Mouse (Mus musculus): Measurements from ENCODE around the gene Olfr1413. TPM values are rescaled to one million over a fixed set of nuclear protein-coding genes. Genes with fewer than 3 reads are reported as not detected.

The Olfr1413 gene
- polyA plus RNA-seq (2021; fragmentation: Nextera tagmentation), result not detected in 2 replicates
- long read RNA-seq, experiment 1, result 0 reads
- long read RNA-seq, experiment 2, result 0 reads

GRCm38 (mm10) chr1:92571022-92571421 is at the start of gene Olfr1413:
TSS of gene Olfr1413 (plus strand) at chr1:92571322.

DNA sequence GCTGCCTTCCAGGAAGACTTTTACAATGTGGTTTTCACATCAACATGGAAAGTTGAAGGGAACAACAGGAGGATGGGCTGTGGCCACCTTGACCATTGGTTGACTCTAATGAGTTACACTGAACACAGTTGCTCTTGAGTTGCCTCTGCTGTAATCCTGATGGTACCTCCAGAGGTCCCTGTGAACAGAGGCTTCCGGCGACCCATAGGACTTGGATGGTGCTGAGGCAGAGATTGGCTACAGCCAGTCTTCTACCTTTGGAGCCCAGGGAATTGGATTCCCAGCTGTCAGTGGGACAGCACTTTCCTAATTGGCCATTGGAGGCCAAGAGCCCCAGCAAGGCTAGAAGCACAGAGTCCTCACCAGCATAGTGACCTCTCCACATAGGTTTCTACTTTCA is 14.4 kb downstream of the Olfr1413 start, which contains the start of gene Olfr1412:
Olfr1412 (plus strand) TSS at position 301 of the 400 bp plus-strand sequence.

GRCm38 (mm10) chr1:92594111-92594510 is 23.0 kb downstream of the Olfr1413 start, which contains the start of gene Olfr1411:
TSS of gene Olfr1411 (plus strand) at chr1:92594411.

DNA sequence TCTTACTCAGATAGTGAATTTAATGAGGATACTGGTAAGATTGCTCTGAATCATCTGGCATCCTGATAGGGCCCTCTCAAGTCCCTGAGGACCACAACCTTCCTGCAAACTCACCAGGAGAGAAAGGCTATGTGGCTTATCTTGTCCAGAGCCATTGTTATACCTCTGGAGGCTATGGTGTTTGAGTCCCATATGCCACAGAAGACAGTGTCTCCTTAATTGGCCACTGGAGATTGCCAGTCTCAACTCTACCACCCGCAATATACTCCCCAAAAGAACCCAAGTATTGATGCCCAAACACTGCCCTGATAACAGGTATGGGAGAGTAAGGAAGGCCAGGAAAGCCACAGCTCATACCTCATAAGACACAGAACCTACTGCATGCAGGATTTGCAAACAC is 34.4 kb downstream of the Olfr1413 start, which contains the start of gene Olfr1410:
Olfr1410 (plus strand) TSS at position 301 of the 400 bp plus-strand sequence.

GRCm38 (mm10) chr1:92617488-92617887 is 46.4 kb downstream of the Olfr1413 start, which contains the start of gene Olfr12:
TSS of gene Olfr12 (plus strand) at chr1:92617788.

Other genes with a start within 250 kb of the Olfr1413 start
- 316 and 482 TPM in 2 replicates for gene Ndufa10, start 97.5 kb upstream of the Olfr1413 start, polyA plus RNA-seq (2021; fragmentation: Nextera tagmentation)
- not detected in 2 replicates for gene Olfr1416, start 86.2 kb upstream of the Olfr1413 start, polyA plus RNA-seq (2021; fragmentation: Nextera tagmentation)
- gene Olfr1415, start 75.2 kb upstream of the Olfr1413 start, polyA plus RNA-seq (2021; fragmentation: Nextera tagmentation), result not detected in 2 replicates
- gene Olfr1414, start 52.7 kb upstream of the Olfr1413 start, polyA plus RNA-seq (2021; fragmentation: Nextera tagmentation), result not detected in 2 replicates
- not detected in 2 replicates for gene Olfr1412, start 14.5 kb downstream of the Olfr1413 start, polyA plus RNA-seq (2021; fragmentation: Nextera tagmentation)
- gene Olfr1411, start 23.1 kb downstream of the Olfr1413 start, polyA plus RNA-seq (2021; fragmentation: Nextera tagmentation), result not detected in 2 replicates
- gene Olfr1410, start 34.5 kb downstream of the Olfr1413 start, polyA plus RNA-seq (2021; fragmentation: Nextera tagmentation), result not detected in 2 replicates
- not detected in 2 replicates for gene Olfr12, start 46.5 kb downstream of the Olfr1413 start, polyA plus RNA-seq (2021; fragmentation: Nextera tagmentation)
- 880 and 926 TPM in 2 replicates for gene Cops9, start 70.7 kb downstream of the Olfr1413 start, polyA plus RNA-seq (2021; fragmentation: Nextera tagmentation)
- 0.46 and 0.63 TPM in 2 replicates for gene Otos, start 77.5 kb downstream of the Olfr1413 start, polyA plus RNA-seq (2021; fragmentation: Nextera tagmentation)

Data from left cerebral cortex, adult 6 months (tissue).